Mouse (Mus musculus) heart, adult 2 months (tissue): Measurements from ENCODE around the gene Fgd1. TPM values are rescaled to one million over a fixed set of nuclear protein-coding genes. Genes with fewer than 3 reads are reported as not detected.
A peak's percentile ranks its signal among the peaks of the same experiment; 100 is the strongest.

Source experiments
- DNase-seq, 2 experiments: peaks; one replicate each; pipeline ENCODE4 v3.0.0; 2021
- H3K27ac ChIP-seq: fragments of 200-600 bp; 2 replicates; pipeline ENCODE4 v1.8.1; 2022
- H3K27me3 ChIP-seq: fragments of 200-500 bp; 2 replicates; pipeline ENCODE4 v1.6.1; 2012; ENCODE audit warnings: mild to moderate bottlenecking, low read length, inconsistent platforms, mixed read lengths; ENCODE audit not compliant: control insufficient read depth, insufficient read depth
- H3K36me3 ChIP-seq: fragments of 200-500 bp; 2 replicates; pipeline ENCODE4 v1.6.1; 2012; ENCODE audit warnings: low read length, inconsistent platforms; ENCODE audit not compliant: control insufficient read depth, insufficient read depth
- H3K4me1 ChIP-seq: fragments of 200-500 bp; 2 replicates; pipeline ENCODE4 v1.6.1; 2011; ENCODE audit warnings: low read length; ENCODE audit not compliant: control insufficient read depth, insufficient read depth
- H3K4me3 ChIP-seq: fragments of 200-600 bp; 2 replicates; pipeline ENCODE4 v1.8.1; 2022
- H3K79me2 ChIP-seq: fragments of 200-500 bp; replicated peaks from 2 replicates; pipeline ENCODE4 v1.6.1; 2012; ENCODE audit warnings: mild to moderate bottlenecking, inconsistent platforms, low read length, moderate library complexity, mixed read lengths; ENCODE audit not compliant: control insufficient read depth, insufficient read depth
- H3K9ac ChIP-seq: fragments of 200-500 bp; 2 replicates; pipeline ENCODE4 v1.6.1; 2012; ENCODE audit warnings: low read depth, mild to moderate bottlenecking, control low read depth, inconsistent platforms, low read length, mixed read lengths
- CTCF ChIP-seq: fragments of 200-600 bp; IDR thresholded peaks from 2 replicates; pipeline ENCODE4 v1.8.1; 2022; ENCODE audit warnings: antibody characterized with exemption, mild to moderate bottlenecking, moderate library complexity
- EP300 ChIP-seq: fragments of 200-500 bp; IDR thresholded peaks from 2 replicates; pipeline ENCODE4 v1.6.1; 2011; ENCODE audit warnings: low read depth, low read length, control low read depth; ENCODE audit not compliant: insufficient read depth
- POLR2A ChIP-seq: fragments of 200-500 bp; IDR thresholded peaks from 2 replicates; pipeline ENCODE4 v1.6.1; 2011; ENCODE audit warnings: mild to moderate bottlenecking, low read depth, low read length, control low read depth; ENCODE audit not compliant: insufficient read depth
- WGBS: fragments of 180-500 bp; shearing (Covaris S2); methylation state at CpG from one replicate; pipeline ENCODE4 v1.1.7; 2018; 5-methylcytosine and 5-hydroxymethylcytosine counted together
- intact Hi-C: fragments of 180-260 bp; cut with DNase I; formaldehyde crosslinking; loops from one replicate; pipeline ENCODE4 v1.15.1; 2025
- polyA plus RNA-seq: library from polyadenylated mRNA; depleted of rRNA; stranded (reverse); fragments of >200 nt; gene quantifications from 2 replicates; pipeline ENCODE4 v1.2.3, GENCODE M21; 2012
- total RNA-seq, 2 experiments: library from RNA; stranded (reverse); gene quantifications; 2 replicates each; pipeline ENCODE4 v1.2.3; 2021

Fgd1 gene
- total and polyA plus RNA-seq, 3 experiments, result 8.4 to 10.3 (median 8.9) TPM

GRCm38 (mm10) chrX:151096171-151097058, 50.5 kb downstream of the Fgd1 start, which contains the start of gene Tsr2:
Gene Tsr2, minus strand, starts transcription at chrX:151096543.
- H3K27ac ChIP-seq, result peak within 1 kb of the TSS; percentile 53
- TF ChIP-seq EP300, result no peak
- peak; percentile 37 for TF ChIP-seq CTCF
- peak; percentile 58; the same call in 1 of the 2 replicates for TF ChIP-seq POLR2A
- 26% methylated on average over 35 of the region's 35 CpGs for WGBS

GRCm38 (mm10) chrX:151107301-151108067, 61.5 kb downstream of the Fgd1 start:
- intact Hi-C loops, result no loop called here
- Histone ChIP-seq H3K9ac (no peak overlapping the region), H3K27ac (no peak overlapping the region), H3K27me3 (no peaks in the 10 kb centered on the region), H3K4me1 (no peaks in the 10 kb centered on the region), H3K36me3 (no peaks in the 10 kb centered on the region), H3K4me3 (no peak overlapping the region), H3K79me2 (no peaks in the 10 kb centered on the region)
- TF ChIP-seq CTCF (no peak), EP300 (no peak), POLR2A (no peak)
- 60% methylated on average over 7 of the region's 7 CpGs for WGBS
- DNase-seq, result no peak

More at GRCm38 (mm10) chrX:151096171-151097058, 50.5 kb downstream of the Fgd1 start, which contains the start of gene Tsr2:
- intact Hi-C loops, result loop anchor here (5.0 to 10.0 kb wide), 5 partner anchors 49 to 582 kb away; partner anchors contain the start of genes Fgd1, Gnl3l and Maged2
- DNase-seq, result peak; percentile 71 to 76
- no peaks in the 10 kb centered on the region for H3K27me3 ChIP-seq
- H3K9ac ChIP-seq, result peak within 1 kb of the TSS; percentile 68
- H3K36me3 ChIP-seq, result no peaks in the 10 kb centered on the region
- no peaks in the 10 kb centered on the region; the same call in 1 of the 2 replicates for H3K79me2 ChIP-seq
- H3K4me3 ChIP-seq, result peak within 1 kb of the TSS; percentile 76
- peaks cover 1% of the 10 kb centered on the region for H3K4me1 ChIP-seq

- TF ChIP-seq POLR2A, result no peak
- TF ChIP-seq CTCF, result peak; percentile 74
- H3K36me3 ChIP-seq, result no peaks in the 10 kb centered on the region
These were observed 70.8 kb downstream of the Fgd1 start for GRCm38 (mm10) chrX:151116795-151117194.

GRCm38 (mm10) chrX:151117432-151117831, 71.5 kb downstream of the Fgd1 start:
- Histone ChIP-seq H3K9ac (no peak overlapping the region), H3K4me3 (no peak overlapping the region), H3K36me3 (no peaks in the 10 kb centered on the region), H3K27me3 (no peaks in the 10 kb centered on the region), H3K27ac (no peak overlapping the region), H3K79me2 (no peaks in the 10 kb centered on the region), H3K4me1 (no peaks in the 10 kb centered on the region)
- TF ChIP-seq CTCF, result peak; percentile 78
- no peak for TF ChIP-seq EP300
- intact Hi-C loops, result loop anchor here (5.0 kb wide), 2 partner anchors 160 to 410 kb away; no protein-coding TSS in a partner anchor
- no peak for DNase-seq
- 10% methylated on average over 2 of the region's 2 CpGs for WGBS

More at GRCm38 (mm10) chrX:151116795-151117194, 70.8 kb downstream of the Fgd1 start:
- H3K4me1 ChIP-seq, result no peaks in the 10 kb centered on the region
- H3K79me2 ChIP-seq, result no peaks in the 10 kb centered on the region
- DNase-seq, result peak; percentile 17 to 26
- no peak overlapping the region for H3K9ac ChIP-seq
- intact Hi-C loops, result loop anchor here (5.0 kb wide), 2 partner anchors 159 to 409 kb away; no protein-coding TSS in a partner anchor
- H3K4me3 ChIP-seq, result no peak overlapping the region
- 9% methylated on average over 7 of the region's 7 CpGs for WGBS
- H3K27ac ChIP-seq, result no peak overlapping the region
- H3K27me3 ChIP-seq, result no peaks in the 10 kb centered on the region

GRCm38 (mm10) chrX:151123933-151124332, 78.0 kb downstream of the Fgd1 start:
- Histone ChIP-seq H3K4me1 (no peaks in the 10 kb centered on the region), H3K27me3 (no peaks in the 10 kb centered on the region), H3K4me3 (no peak overlapping the region), H3K79me2 (no peaks in the 10 kb centered on the region), H3K9ac (no peak overlapping the region), H3K36me3 (no peaks in the 10 kb centered on the region), H3K27ac (no peak overlapping the region)
- intact Hi-C loops, result no loop called here
- no peak for TF ChIP-seq EP300
- TF ChIP-seq POLR2A, result no peak
- no peak for TF ChIP-seq CTCF
- WGBS, result 76% methylated on average over 2 of the region's 2 CpGs
- no peak for DNase-seq
